Mouse (Mus musculus) heart, postnatal 0 days (tissue): Measurements from ENCODE around the gene Fcf1.

Source experiments
- CTCF ChIP-seq: IDR thresholded peaks from 2 replicates; pipeline ENCODE4 v1.5.1; 2016; ENCODE audit warnings: antibody characterized with exemption, control low read depth, low read depth
- EP300 ChIP-seq: IDR thresholded peaks from 2 replicates; pipeline ENCODE4 v1.6.1; 2016; ENCODE audit warnings: antibody characterized with exemption, low read depth

- peak; percentile 54 for TF ChIP-seq CTCF
- TF ChIP-seq EP300, result no peak
Measured at GRCm38 (mm10) chr12:85032710-85033109, 62.0 kb downstream of the Fcf1 start.
